Mouse (Mus musculus) lung, adult 2 months (tissue): ENCODE results near the gene Fxyd6. TPM values are rescaled to one million over a fixed set of nuclear protein-coding genes. Genes with fewer than 3 reads are reported as not detected.

Experiments
- DNase-seq: peaks from one replicate; pipeline ENCODE4 v3.0.0; 2022
- H3K4me1 ChIP-seq: fragments of 200-500 bp; 2 replicates; pipeline ENCODE4 v1.6.1; 2011; ENCODE audit warnings: low read length; ENCODE audit not compliant: control insufficient read depth, insufficient read depth
- H3K4me3 ChIP-seq: fragments of 200-500 bp; replicated peaks from 2 replicates; pipeline ENCODE3; 2011; ENCODE audit warnings: low read depth, mild to moderate bottlenecking, control low read depth, low read length; ENCODE audit errors: extremely low read depth
- CTCF ChIP-seq: fragments of 200-500 bp; IDR thresholded peaks from 2 replicates; pipeline ENCODE4 v1.5.1; 2011; ENCODE audit warnings: mild to moderate bottlenecking, low read length, control low read depth; ENCODE audit not compliant: insufficient read depth
- POLR2A ChIP-seq: fragments of 200-500 bp; IDR thresholded peaks from 2 replicates; pipeline ENCODE4 v1.6.1; 2011; ENCODE audit warnings: low read depth, mild to moderate bottlenecking, control low read depth, low read length, borderline replicate concordance; ENCODE audit errors: extremely low read depth
- WGBS: fragments of 180-500 bp; shearing (Covaris S2); methylation state at CpG from one replicate; pipeline ENCODE4 v1.1.7; 2018; 5-methylcytosine and 5-hydroxymethylcytosine counted together
- polyA plus RNA-seq: library from polyadenylated mRNA; depleted of rRNA; stranded (reverse); fragments of >200 nt; gene quantifications from 2 replicates; pipeline ENCODE4 v1.2.3, GENCODE M21; 2012

Gene Fxyd6
- polyA plus RNA-seq, 1 experiment = 31.7 TPM

- DNase-seq = no peak
- 48% methylated on average over 4 of the region's 4 CpGs for WGBS
- Histone ChIP-seq H3K4me3 (no peak overlapping the region), H3K4me1 (no peaks in the 10 kb centered on the region)
- no peak for TF ChIP-seq POLR2A
- TF ChIP-seq CTCF = no peak
Measured at GRCm38 (mm10) chr9:45349181-45349580, 20.8 kb upstream of the Fxyd6 start.

- Histone ChIP-seq H3K4me1 (no peaks in the 10 kb centered on the region), H3K4me3 (no peak overlapping the region)
- WGBS = 27% methylated on average over 5 of the region's 5 CpGs
- no peak for DNase-seq
- TF ChIP-seq POLR2A = no peak
- TF ChIP-seq CTCF = no peak
Measured at GRCm38 (mm10) chr9:45349851-45350250, 20.1 kb upstream of the Fxyd6 start.

- no peak for DNase-seq
- WGBS = 63% methylated on average over 2 of the region's 2 CpGs
- no peaks in the 10 kb centered on the region for H3K4me1 ChIP-seq
- TF ChIP-seq CTCF (no peak), POLR2A (no peak)
- no peak overlapping the region for H3K4me3 ChIP-seq
Measured at GRCm38 (mm10) chr9:45355192-45355591, 14.8 kb upstream of the Fxyd6 start.

- H3K4me3 ChIP-seq = no peak overlapping the region
- TF ChIP-seq POLR2A = no peak
- no peak for TF ChIP-seq CTCF
- 57% methylated on average over 7 of the region's 7 CpGs for WGBS
- DNase-seq = no peak
- no peaks in the 10 kb centered on the region for H3K4me1 ChIP-seq
Measured at GRCm38 (mm10) chr9:45358356-45358755, 11.6 kb upstream of the Fxyd6 start.

GRCm38 (mm10) chr9:45362051-45362461, 7.9 kb upstream of the Fxyd6 start:
- TF ChIP-seq CTCF = no peak
- no peak for DNase-seq
- Histone ChIP-seq H3K4me3 (no peak overlapping the region), H3K4me1 (no peaks in the 10 kb centered on the region)
- WGBS = 32% methylated on average over 2 of the region's 2 CpGs

GRCm38 (mm10) chr9:45363639-45364214, 6.3 kb upstream of the Fxyd6 start:
- DNase-seq = no peak
- Histone ChIP-seq H3K4me3 (no peak overlapping the region), H3K4me1 (no peaks in the 10 kb centered on the region)
- TF ChIP-seq CTCF (no peak), POLR2A (no peak)
- 58% methylated on average over 7 of the region's 7 CpGs for WGBS

GRCm38 (mm10) chr9:45367716-45368115, 2.3 kb upstream of the Fxyd6 start:
- no peak for DNase-seq
- TF ChIP-seq CTCF (no peak), POLR2A (no peak)
- no peak overlapping the region for H3K4me3 ChIP-seq
- 47% methylated on average over 8 of the region's 8 CpGs for WGBS
- no peaks in the 10 kb centered on the region for H3K4me1 ChIP-seq

GRCm38 (mm10) chr9:45368341-45368901, 1.6 kb upstream of the Fxyd6 start:
- TF ChIP-seq CTCF (no peak), POLR2A (no peak)
- WGBS = 43% methylated on average over 5 of the region's 5 CpGs
- DNase-seq = no peak

GRCm38 (mm10) chr9:45370616-45371336, 791 bp downstream of the Fxyd6 start:
- WGBS = 17% methylated on average over 25 of the region's 25 CpGs
- DNase-seq = no peak
- Histone ChIP-seq H3K4me3 (no peak overlapping the region), H3K4me1 (no peaks in the 10 kb centered on the region)
- TF ChIP-seq CTCF = no peak
- no peak for TF ChIP-seq POLR2A

More at GRCm38 (mm10) chr9:45368341-45368901, 1.6 kb upstream of the Fxyd6 start:
- H3K4me3 ChIP-seq = no peak overlapping the region
- H3K4me1 ChIP-seq = no peaks in the 10 kb centered on the region

- no peak for DNase-seq
- no peak overlapping the region for H3K4me3 ChIP-seq
- WGBS = 52% methylated on average over 2 of the region's 2 CpGs
- TF ChIP-seq POLR2A = no peak
- H3K4me1 ChIP-seq = no peaks in the 10 kb centered on the region
Measured at GRCm38 (mm10) chr9:45371337-45371707, 1.3 kb downstream of the Fxyd6 start.

GRCm38 (mm10) chr9:45373896-45374295, 3.9 kb downstream of the Fxyd6 start:
- TF ChIP-seq POLR2A (no peak), CTCF (no peak)
- DNase-seq = no peak
- Histone ChIP-seq H3K4me1 (no peaks in the 10 kb centered on the region), H3K4me3 (no peak overlapping the region)
- WGBS = 49% methylated on average over 3 of the region's 3 CpGs
